Mouse (Mus musculus): ENCODE measurements around the gene B3galt6. TPM values are rescaled to one million over a fixed set of nuclear protein-coding genes. Genes with fewer than 3 reads are reported as not detected.

Gene B3galt6
- total RNA-seq, 1 experiment: 11.9 TPM

DNA sequence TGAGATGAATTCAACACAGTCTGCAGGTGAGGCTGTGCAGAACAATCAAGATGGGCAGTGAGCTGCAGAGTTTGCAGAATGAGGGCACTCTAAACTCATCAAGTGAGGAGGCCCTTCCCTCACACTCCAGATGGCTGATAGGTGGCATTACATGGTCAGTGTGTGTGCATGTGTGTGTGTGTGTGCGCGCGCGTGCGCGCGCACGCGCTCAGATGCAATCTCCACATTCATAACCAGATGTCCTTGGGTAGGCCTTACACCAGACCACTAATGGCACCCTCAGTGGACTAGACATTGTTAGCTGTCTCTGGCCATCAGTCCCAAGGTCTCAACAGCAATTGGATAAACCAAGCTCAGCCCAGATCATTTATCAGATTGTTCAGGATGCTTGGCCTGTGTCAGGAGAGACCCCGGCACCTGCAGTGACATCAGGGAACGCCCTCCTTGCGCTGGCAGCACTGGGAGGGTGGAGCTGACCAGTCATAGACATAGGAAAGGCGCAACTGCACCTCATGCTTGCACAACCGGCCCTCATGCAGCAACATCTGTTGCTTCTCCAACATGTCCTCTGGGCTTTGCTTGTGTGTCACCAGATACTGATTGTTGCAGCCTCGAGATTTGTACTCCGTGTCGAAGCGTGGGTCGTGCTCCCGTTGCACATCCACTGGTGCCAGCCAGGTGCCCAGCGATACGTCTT, 1.1 kb downstream of the B3galt6 start:
- in situ Hi-C loops (cut with MboI; ENCODE audit: low sequenced_read_pairs in 2 of 2, unreplicated experiment in 2 of 2): no loop called here
- TF ChIP-seq ZNF384 (IDR thresholded peaks at IDR 0.05; ENCODE audit: low read depth, low read length): no peak
- no peak for TF ChIP-seq HCFC1 (IDR thresholded peaks at IDR 0.05; ENCODE audit: borderline replicate concordance, insufficient read depth, low read length)
- TF ChIP-seq ZC3H11A (IDR thresholded peaks at IDR 0.05; ENCODE audit: borderline replicate concordance, low read depth, low read length): no peak
- TF ChIP-seq CHD2 (IDR thresholded peaks at IDR 0.05; ENCODE audit: low read depth, low read length): no peak
- no peak for TF ChIP-seq MAFK (IDR thresholded peaks at IDR 0.05; ENCODE audit: insufficient read depth, low read depth, low read length)
- H3K27ac ChIP-seq (ENCODE audit: insufficient read depth, low read depth, low read length, poor library complexity, severe bottlenecking): 0 out of 2 replicates have a peak overlapping the region, but pooled peaks have one; percentile 94
- no peaks in the 10 kb centered on the region for H3K9me3 ChIP-seq (ENCODE audit: control insufficient read depth, insufficient read depth, low read depth, low read length)
- DNase-seq (ENCODE audit: low read depth, low spot score): no peak
- peaks cover 2% of the 10 kb centered on the region; the same call in 1 of the 2 replicates for H3K36me3 ChIP-seq (ENCODE audit: control insufficient read depth, insufficient read depth, low read length, poor library complexity, severe bottlenecking)
- H3K9ac ChIP-seq (ENCODE audit: insufficient read depth, low read depth, low read length, poor library complexity, severe bottlenecking): peak overlapping the region; percentile 96
- peaks cover 3 to 8% of the 10 kb centered on the region in 2 experiments; a peak in 3 of 4 replicates for H3K4me1 ChIP-seq (ENCODE audit: control insufficient read depth in 2 of 2, insufficient read depth in 2 of 2, low read length in 2 of 2, poor library complexity in 1 of 2)
- peak overlapping the region; percentile 88 for H3K4me3 ChIP-seq (ENCODE audit: insufficient read depth in 1 of 2, low read depth in 1 of 2, low read length in 2 of 2, poor library complexity in 1 of 2, severe bottlenecking in 1 of 2)

GRCm38 (mm10) chr4:155983788-155984187, 8.7 kb downstream of the B3galt6 start:
- peak; percentile 36 for DNase-seq (ENCODE audit: low read depth, low spot score)
- in situ Hi-C loops (cut with MboI; ENCODE audit: low sequenced_read_pairs in 2 of 2, unreplicated experiment in 2 of 2): no loop called here
- H3K9ac ChIP-seq (ENCODE audit: insufficient read depth, low read depth, low read length, poor library complexity, severe bottlenecking): no peak overlapping the region
- TF ChIP-seq ZC3H11A (IDR thresholded peaks at IDR 0.05; ENCODE audit: borderline replicate concordance, low read depth, low read length) (no peak), ZNF384 (IDR thresholded peaks at IDR 0.05; ENCODE audit: low read depth, low read length) (no peak), HCFC1 (IDR thresholded peaks at IDR 0.05; ENCODE audit: borderline replicate concordance, insufficient read depth, low read length) (no peak), CHD2 (IDR thresholded peaks at IDR 0.05; ENCODE audit: low read depth, low read length) (no peak), MAFK (IDR thresholded peaks at IDR 0.05; ENCODE audit: insufficient read depth, low read depth, low read length) (no peak)
- H3K36me3 ChIP-seq (ENCODE audit: control insufficient read depth, insufficient read depth, low read length, poor library complexity, severe bottlenecking): no peaks in the 10 kb centered on the region
- no peak overlapping the region for H3K27ac ChIP-seq (ENCODE audit: insufficient read depth, low read depth, low read length, poor library complexity, severe bottlenecking)
- H3K4me1 ChIP-seq (ENCODE audit: control insufficient read depth in 2 of 2, insufficient read depth in 2 of 2, low read length in 2 of 2, poor library complexity in 1 of 2): peaks cover 0 to 3% of the 10 kb centered on the region in 2 experiments; a peak in 1 of 4 replicates
- H3K4me3 ChIP-seq (ENCODE audit: insufficient read depth in 1 of 2, low read depth in 1 of 2, low read length in 2 of 2, poor library complexity in 1 of 2, severe bottlenecking in 1 of 2): no peak overlapping the region
- H3K9me3 ChIP-seq (ENCODE audit: control insufficient read depth, insufficient read depth, low read depth, low read length): no peaks in the 10 kb centered on the region

- Histone ChIP-seq H3K9ac (ENCODE audit: insufficient read depth, low read depth, low read length, poor library complexity, severe bottlenecking) (no peak overlapping the region), H3K4me1 (ENCODE audit: control insufficient read depth in 2 of 2, insufficient read depth in 2 of 2, low read length in 2 of 2, poor library complexity in 1 of 2) (peaks cover 0 to 3% of the 10 kb centered on the region in 2 experiments; a peak in 1 of 4 replicates), H3K4me3 (ENCODE audit: insufficient read depth in 1 of 2, low read depth in 1 of 2, low read length in 2 of 2, poor library complexity in 1 of 2, severe bottlenecking in 1 of 2) (no peak overlapping the region), H3K9me3 (ENCODE audit: control insufficient read depth, insufficient read depth, low read depth, low read length) (no peaks in the 10 kb centered on the region), H3K27ac (ENCODE audit: insufficient read depth, low read depth, low read length, poor library complexity, severe bottlenecking) (no peak overlapping the region), H3K36me3 (ENCODE audit: control insufficient read depth, insufficient read depth, low read length, poor library complexity, severe bottlenecking) (no peaks in the 10 kb centered on the region)
- in situ Hi-C loops (cut with MboI; ENCODE audit: low sequenced_read_pairs in 2 of 2, unreplicated experiment in 2 of 2): no loop called here
- TF ChIP-seq ZC3H11A (IDR thresholded peaks at IDR 0.05; ENCODE audit: borderline replicate concordance, low read depth, low read length) (no peak), ZNF384 (IDR thresholded peaks at IDR 0.05; ENCODE audit: low read depth, low read length) (no peak), HCFC1 (IDR thresholded peaks at IDR 0.05; ENCODE audit: borderline replicate concordance, insufficient read depth, low read length) (no peak), MAFK (IDR thresholded peaks at IDR 0.05; ENCODE audit: insufficient read depth, low read depth, low read length) (no peak), CHD2 (IDR thresholded peaks at IDR 0.05; ENCODE audit: low read depth, low read length) (no peak)
- no peak for DNase-seq (ENCODE audit: low read depth, low spot score)
Measured at GRCm38 (mm10) chr4:155981436-155982082, 10.9 kb downstream of the B3galt6 start.

- H3K27ac ChIP-seq (ENCODE audit: insufficient read depth, low read depth, low read length, poor library complexity, severe bottlenecking): no peak overlapping the region
- peaks cover 0 to 4% of the 10 kb centered on the region in 2 experiments; a peak in 1 of 4 replicates for H3K4me1 ChIP-seq (ENCODE audit: control insufficient read depth in 2 of 2, insufficient read depth in 2 of 2, low read length in 2 of 2, poor library complexity in 1 of 2)
- no peaks in the 10 kb centered on the region for H3K36me3 ChIP-seq (ENCODE audit: control insufficient read depth, insufficient read depth, low read length, poor library complexity, severe bottlenecking)
- in situ Hi-C loops (cut with MboI; ENCODE audit: low sequenced_read_pairs in 2 of 2, unreplicated experiment in 2 of 2): no loop called here
- no peak for DNase-seq (ENCODE audit: low read depth, low spot score)
- no peak overlapping the region for H3K9ac ChIP-seq (ENCODE audit: insufficient read depth, low read depth, low read length, poor library complexity, severe bottlenecking)
- no peaks in the 10 kb centered on the region for H3K9me3 ChIP-seq (ENCODE audit: control insufficient read depth, insufficient read depth, low read depth, low read length)
- TF ChIP-seq MAFK (IDR thresholded peaks at IDR 0.05; ENCODE audit: insufficient read depth, low read depth, low read length): no peak
- no peak for TF ChIP-seq CHD2 (IDR thresholded peaks at IDR 0.05; ENCODE audit: low read depth, low read length)
- H3K4me3 ChIP-seq (ENCODE audit: insufficient read depth in 1 of 2, low read depth in 1 of 2, low read length in 2 of 2, poor library complexity in 1 of 2, severe bottlenecking in 1 of 2): no peak overlapping the region
Measured at GRCm38 (mm10) chr4:155973239-155973638, 19.2 kb downstream of the B3galt6 start.

Measured in ES-E14 (cell line).